Mouse (Mus musculus) erythroid progenitor cell, adult 5-6 weeks (primary cell): ENCODE measurements around the gene Fam210b. TPM values are rescaled to one million over a fixed set of nuclear protein-coding genes. Genes with fewer than 3 reads are reported as not detected.

Experiments used
- ATAC-seq: replicated peaks from 2 replicates; pipeline ENCODE4 v1.8.0; 2016; ENCODE audit warnings: moderate number of reproducible peaks, mild to moderate bottlenecking, moderate TSS enrichment, inconsistent platforms; ENCODE audit not compliant: poor library complexity, low FRiP score, severe bottlenecking
- total RNA-seq, 2 experiments: library from RNA; stranded (forward) in 1 of 2; stranded (reverse) in 1 of 2; fragments of 150-400 nt in 1 of 2; fragments of 186-747, 209-891 nt in 1 of 2; gene quantifications; 2 replicates each; pipeline versions ENCODE4 v1.2.3 to v1.2.4; 2015 to 2017; ENCODE audit warnings: low replicate concordance in 2 of 2

The Fam210b gene
- total RNA-seq, 2 experiments from 2014 or later, result 77.2 to 105 TPM

DNA sequence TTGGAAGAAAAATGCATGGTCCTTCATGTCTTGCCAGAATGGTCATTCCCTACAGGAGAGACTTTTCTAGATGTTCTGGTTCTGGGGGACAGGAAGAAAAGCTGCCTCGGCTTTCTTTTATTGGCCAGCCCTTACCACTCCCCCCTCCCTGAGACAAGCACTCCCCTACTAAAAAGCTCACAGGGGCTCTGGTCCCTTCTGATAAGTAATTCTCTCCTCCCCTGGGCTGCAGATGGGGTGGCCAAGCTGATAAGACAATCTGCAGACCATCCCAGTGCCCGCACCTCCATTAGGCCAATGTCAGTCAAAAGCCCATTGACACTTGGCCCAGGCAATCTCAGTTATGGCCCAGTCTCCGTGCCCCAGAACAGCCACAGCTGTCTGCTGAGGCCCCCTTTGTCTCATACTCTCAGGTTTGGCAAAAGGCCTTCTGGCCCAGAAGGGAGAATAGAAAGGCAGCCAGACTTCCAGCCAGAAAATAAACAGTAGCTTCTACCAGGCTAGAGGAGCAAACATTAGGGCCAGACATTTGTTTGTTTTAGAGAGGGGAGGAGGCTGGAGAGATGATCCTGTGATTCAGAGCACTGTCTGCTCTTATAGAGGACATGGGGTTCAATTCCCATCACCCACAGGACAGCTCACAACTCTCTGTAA is 3.1 kb downstream of the Fam210b start:
- ATAC-seq, result peak; percentile 69

DNA sequence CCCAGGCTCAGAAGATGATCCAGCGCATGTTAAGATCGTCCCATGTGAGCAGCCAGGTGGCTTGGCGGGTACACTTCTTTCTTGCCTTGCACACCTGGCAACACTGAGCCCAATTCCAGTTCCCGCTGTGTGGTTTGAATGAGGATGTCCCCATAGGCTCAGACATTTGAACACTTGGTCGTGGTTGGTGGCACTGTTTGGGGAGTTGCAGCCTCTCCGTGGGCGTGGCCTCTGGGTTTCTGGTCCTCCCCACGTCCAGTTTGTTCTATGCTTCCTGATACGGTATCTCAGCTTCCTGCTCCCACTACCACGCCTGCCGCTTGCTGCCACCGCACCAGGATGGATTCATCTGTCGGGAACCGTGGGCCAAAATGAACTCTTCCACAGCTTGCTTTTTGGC is 4.4 kb downstream of the Fam210b start:
- no peak for ATAC-seq

DNA sequence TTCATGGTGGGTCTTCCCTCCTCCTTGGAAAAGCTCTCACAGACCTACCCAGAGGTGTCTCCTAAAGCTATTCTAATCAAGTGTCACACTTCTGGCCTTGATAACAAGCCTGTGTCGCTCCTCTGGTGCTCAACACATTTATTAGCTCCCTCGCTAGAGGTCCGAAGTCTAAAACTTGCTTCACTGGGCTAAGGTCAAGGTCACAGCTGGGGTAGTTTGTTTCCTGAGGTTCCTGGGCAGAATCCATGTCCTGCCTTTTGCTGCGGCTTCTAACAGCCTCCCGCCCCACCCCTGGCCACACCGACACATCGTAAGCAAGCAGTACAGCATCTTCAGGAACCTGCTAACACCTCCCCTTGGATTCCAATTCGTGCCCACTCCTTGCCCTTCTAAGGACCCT is 5.4 kb downstream of the Fam210b start:
- ATAC-seq, result no peak

DNA sequence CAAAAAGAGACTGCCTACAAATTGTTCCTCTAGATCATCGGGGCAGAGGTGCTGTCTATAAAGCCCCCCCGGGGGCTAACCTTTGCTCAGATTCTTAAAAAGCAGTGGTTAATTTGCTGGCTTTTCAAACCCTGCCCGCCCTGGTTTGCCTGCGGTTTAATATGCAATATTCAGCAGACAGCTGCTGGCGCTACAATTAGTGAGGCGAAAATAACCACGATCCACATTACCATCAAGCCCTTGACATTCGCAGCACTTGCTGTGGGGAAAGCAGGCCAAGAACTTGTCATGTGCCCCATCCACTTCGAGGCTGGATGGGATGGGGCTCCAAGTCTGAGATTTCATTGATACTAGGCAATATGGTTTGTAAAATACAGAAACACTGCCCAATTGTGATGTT is 7.9 kb downstream of the Fam210b start:
- ATAC-seq, result no peak

DNA sequence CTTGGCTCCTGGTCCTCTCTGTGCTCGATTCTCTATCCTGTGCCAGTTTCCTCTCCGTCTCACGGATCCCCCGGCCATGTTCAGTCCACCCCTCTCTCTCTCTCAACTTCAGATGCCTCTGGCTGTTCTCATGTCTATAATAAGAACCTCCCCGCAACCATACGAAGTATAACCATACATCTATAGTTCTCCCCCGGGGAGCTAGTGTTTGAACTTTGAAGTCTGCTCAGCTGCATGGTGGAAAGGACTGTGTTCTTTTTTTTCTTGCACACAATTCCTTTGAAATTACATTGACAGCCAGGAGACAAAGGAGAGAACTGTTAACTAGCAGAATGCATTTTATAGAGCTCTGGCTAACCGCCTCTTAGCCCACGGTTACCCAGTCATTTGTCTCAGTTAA is 9.4 kb downstream of the Fam210b start:
- ATAC-seq, result no peak

DNA sequence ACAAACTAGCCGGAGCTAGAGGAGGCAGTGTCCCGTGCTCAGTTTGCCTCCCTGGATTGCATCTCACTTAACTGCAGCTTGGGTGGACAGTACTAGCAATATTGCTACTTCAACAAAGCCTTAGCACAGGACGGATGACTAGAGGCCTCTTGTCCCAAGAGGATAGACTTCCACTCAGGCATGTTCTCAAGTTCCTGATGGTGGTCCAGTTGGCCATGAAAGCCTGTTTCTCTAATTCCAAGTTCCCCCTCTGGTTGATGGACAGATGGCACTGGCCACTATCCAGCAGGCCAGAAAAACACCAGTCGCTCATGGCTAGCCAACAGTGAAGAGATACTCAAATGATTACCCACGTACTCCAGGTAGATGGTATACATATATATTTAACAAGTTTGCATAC is 10.5 kb downstream of the Fam210b start:
- peak; percentile 9; the same call in 1 of the 2 replicates for ATAC-seq

DNA sequence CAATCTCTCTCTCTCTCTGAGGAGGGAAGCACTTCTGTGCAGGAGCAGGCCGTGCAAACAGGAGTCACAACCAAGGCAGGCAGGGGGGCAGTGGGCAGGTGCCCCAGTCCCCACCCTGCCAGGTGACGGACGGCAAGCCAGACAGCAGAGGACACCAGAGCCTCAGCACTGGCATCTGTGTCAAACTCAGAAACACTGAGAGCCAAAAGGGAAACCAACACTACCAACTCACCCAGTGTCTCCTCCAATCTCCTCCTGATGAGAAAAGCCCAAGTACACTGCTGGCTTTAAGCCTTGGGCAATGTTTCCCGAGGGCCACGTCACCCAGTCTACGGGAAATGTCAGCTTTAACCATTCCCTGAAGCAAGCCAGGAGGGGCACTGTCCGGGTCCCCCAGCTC is 17.8 kb downstream of the Fam210b start:
- ATAC-seq, result no peak

DNA sequence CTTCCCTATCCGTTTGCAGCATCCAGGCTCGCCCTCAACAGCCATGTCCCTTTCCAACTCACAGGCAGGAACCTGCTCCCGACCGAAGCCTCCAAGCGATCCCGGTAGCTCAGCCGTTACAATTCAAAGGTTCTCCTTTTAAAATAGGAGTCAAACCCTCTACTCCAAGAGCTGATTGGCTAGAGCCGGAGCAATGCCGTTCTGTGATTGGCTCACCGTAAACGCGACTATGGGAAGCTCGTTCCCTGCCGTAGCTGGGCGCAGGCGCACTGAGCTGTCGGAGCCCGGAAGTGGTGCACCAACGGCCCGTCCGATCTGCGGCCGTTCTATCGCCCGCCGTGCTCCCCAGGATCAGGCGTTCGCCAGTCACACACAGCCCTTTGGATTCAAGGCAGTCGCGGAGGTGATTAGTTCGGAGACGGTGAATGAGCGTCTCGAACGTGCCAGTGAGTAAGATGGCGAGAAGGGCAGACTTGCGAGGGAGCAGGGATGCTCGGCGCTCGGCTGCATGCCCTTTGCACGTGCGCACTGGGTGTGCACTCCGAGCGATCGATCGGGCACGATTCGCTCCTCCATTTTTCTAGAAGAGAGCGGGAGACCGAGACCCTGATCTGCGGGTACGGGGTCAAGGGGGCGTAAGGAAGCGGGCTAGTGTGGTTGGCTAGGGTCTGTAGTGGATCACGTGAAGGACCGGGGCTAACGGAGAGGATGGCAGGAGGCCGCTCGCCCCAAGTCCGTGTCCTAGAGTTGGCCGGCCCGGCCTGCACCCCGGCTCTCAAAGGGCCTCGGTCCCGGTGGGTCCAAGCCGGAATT is 25.3 kb downstream of the Fam210b start, which contains the start of the genes Aurka and Cstf1:
TSS of gene Aurka (minus strand) at position 125 of the 813 bp plus-strand sequence.
TSS of gene Cstf1 (plus strand) at position 271 of the 813 bp plus-strand sequence.
- peak; percentile 94 for ATAC-seq

DNA sequence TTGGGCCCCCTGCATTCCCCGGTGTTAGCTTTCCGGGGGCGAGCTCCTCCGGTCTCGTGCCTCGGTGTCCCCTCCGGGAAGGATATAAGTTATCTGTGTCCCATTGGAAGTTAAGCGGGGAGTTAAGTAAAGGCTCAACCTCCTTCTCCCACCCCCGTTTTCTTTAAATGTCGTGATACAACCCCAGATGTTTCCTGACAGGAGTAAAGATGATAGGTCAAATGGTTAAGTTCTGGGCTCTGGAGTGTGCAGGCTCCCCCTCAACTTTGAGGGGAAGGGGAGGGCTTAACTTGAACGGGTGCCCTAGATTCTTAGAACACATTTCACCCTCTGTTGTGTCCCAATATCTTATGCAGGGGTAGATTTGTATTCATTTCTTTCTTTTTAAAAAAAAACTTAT is 25.9 kb downstream of the Fam210b start:
- no peak for ATAC-seq

DNA sequence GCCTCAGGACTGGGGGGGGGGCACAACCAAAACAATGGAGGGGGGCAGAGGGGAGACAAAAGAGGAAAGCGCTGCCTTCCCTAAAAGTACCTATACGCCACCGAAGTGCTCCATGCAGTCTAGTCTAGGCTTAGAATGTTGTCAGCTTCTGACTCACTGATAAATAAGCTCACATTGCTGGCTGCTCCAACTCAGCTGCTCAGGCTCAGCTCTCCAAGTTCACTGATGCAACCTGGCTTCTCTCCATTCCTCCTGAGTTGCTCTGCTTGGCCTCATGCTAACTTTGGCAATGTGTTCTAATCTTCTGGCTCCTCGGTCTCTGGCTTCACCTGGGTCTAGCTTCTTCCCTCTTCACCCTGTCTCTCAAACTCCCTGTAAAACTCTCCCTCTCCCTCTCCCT is 31.2 kb downstream of the Fam210b start:
- ATAC-seq, result no peak

DNA sequence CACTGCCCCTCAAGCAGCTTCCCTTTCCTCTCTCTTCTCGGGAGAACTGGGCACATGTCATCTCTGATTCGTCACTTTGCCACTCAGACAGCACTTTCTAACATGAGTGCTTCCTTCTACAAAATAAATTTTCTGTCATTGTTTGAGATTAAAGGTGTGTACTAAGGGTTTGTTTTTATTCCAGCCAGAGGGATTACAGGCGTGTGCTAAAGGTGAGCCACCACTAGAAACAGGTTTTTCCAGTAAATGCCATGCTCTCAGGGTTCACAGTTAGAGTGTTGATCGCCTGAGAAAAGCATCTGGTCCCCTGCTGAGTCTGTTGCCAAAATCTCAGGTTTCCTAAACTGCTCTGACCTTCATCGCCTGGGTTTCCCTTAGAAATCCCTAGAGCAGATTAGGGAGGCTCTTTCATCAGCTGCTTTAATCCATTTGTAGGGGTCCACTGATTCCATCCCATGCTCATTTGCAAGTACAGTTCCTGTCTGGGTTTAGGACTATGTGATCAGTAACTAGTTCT is 31.7 kb downstream of the Fam210b start:
- ATAC-seq, result no peak

DNA sequence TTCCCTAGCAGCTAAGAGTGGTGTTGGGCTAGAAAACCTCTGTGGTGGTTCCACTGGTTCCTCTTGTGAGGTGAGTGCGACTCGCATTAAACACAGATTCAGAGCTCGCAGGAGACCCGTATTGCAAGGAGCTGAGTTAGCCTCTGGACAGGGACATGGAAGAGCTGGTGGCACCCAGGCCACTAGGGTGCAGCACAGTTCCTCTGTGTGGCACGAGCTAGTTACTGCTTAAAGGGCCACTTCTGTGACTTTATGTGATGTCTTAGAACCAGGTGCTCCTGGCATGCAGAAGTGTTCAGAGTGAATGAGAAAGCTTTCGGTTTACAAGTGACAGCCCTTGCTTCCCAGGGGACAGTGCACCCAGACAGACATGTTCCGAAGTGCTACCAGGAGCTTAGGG is 33.0 kb downstream of the Fam210b start:
- no peak for ATAC-seq

DNA sequence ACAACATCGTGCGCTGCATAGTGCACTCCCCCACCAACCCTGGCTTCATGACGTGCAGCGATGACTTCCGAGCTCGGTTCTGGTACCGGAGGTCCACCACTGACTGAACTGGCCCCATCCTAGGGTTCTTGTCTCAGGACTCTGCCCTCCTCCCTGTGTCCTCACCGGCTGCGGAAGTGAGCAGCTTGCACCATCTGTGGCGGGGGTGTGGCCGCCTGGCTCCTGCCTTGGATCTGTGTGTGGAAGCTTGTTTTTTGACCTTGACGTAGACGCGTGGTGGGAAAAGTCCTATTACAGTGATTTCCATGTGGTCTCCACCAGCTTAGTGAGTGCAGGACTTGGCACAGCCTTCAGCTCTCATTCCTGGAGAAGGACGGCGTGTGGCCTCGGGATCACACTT is 35.1 kb downstream of the Fam210b start:
- ATAC-seq, result no peak

DNA sequence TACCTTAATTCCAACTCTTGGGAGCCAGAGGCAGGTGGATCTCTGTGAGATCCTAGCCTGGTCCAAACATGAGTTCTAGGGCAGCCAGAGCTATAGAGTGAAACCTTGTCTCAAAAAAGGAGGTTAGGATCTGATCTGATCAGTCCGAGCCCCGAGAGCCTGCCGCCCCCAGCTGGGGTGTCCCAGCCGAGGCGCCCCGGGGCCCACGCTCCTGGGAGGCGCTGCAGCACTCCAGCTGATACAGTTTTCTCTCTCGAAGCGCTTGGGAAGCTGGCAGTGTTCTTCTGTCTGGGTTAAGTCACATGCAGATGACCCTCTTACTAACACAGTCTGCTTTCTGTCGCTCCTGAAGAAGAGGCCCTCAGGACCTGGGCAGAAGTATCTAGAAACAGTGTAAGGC is 36.0 kb downstream of the Fam210b start:
- ATAC-seq, result no peak

DNA sequence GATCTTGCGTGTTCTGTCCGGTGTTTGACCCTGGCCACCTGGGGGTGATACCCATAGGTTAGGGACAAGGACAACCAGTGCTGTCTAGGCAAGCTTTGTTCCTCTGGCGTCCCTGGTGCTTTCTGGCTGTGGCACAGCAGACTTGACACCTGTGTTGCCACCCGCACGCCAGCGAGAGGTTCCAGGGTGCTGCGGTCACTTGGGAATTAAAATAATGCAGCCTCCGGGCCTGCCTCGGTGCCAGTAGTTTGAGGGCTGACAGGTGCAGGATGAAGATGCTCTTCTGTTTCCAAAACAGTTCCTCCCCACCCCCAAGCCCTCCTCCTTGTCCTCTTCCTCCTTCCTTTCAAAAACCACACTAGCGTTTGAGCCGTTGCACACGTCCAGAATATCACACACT is 36.5 kb downstream of the Fam210b start:
- no peak for ATAC-seq

DNA sequence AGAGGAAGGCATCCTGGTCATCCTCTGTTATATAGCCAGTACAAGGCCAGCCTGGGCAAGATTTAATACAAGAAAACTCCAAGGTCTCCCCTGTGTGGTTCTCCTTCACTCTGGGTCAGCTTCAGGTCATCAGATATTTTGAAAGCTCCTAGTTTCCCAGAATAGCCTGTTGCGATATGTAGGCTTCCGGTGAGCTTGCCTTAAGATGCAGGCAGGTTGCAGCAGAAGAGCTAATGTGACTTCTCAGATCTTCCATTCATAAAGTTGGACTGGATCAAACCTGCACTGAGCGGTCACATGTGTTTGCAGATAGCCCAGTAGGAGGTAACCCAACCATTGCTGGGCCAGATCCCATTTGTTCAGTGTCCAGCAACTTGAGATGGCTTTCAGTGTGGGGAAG is 39.4 kb downstream of the Fam210b start:
- no peak for ATAC-seq

DNA sequence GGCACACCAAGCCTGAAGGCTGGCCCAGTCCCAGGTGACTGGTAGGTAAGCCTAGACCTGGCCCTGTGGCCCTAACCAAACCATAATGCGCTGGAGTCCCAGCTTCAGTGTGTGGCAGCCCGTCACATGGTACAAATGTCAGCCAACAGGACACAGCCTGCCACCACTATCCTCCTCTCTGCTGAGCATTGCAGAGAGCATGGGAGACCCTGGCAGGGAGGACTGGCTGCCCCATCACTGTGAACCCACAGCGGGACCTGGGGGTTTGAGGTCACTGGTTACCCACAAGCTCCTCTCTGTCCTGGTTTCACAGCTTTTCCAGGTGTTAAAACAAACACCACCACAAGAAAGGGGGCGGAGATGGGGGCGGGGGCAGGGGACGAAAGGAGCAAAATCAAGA is 45.0 kb downstream of the Fam210b start:
- no peak for ATAC-seq

DNA sequence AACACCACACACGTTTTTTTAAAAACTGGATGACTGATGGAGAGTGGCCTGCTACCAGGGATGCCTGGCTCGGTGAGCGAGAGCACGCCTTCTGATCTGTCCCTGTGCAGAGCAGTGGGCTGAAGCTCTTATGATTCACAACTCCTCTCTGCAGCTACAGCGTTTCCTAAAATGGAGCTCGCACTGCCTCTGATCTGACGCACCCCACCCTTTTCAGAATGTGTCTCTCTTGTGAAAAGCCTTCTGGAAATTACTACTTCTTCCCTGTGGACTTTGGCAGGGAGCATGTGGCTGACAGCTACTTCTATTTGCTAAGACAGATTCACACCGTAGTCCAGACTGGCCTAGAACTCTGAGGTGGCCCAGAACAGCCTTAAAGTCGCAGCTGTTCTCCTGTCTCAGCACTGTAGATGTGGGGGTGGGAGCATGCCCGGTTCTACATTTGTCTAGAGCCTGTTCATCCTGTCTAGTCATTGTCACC is 46.7 kb downstream of the Fam210b start:
- no peak for ATAC-seq

DNA sequence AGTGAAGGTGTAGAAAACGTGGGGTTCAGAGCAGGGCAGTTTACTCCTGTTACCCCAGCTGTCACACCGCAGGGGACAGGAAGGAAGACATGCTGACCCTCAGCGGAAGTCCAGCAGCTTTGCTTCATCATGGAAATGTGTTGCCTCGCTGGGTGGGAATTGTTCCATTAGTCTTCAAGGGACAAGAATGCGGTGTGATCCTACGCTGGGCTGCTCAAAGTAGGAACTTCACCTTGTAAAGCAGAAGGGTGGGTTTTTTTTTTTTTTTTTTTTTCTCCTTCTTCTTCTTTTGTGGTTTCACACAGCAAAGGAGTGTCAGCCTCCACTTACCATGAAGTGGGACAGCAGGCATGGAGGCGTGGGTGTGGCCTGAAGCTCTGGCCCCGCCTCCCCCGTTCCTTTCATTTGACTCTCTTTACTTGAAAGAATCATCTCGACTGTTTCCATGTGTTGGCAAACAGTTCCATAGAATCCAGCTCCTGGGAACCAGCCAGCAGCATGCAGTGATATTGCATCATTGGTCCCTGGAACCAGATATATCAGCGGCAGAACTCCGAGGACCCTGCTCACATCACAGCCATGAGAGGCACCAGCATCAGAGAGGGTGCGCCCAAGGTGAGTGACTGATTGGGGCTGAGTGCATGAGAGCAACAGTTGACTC is 48.2 kb downstream of the Fam210b start, which contains the start of gene Cass4:
TSS of gene Cass4 (plus strand) at position 404 of the 661 bp plus-strand sequence.
- ATAC-seq, result peak; percentile 69; the same call in 1 of the 2 replicates

DNA sequence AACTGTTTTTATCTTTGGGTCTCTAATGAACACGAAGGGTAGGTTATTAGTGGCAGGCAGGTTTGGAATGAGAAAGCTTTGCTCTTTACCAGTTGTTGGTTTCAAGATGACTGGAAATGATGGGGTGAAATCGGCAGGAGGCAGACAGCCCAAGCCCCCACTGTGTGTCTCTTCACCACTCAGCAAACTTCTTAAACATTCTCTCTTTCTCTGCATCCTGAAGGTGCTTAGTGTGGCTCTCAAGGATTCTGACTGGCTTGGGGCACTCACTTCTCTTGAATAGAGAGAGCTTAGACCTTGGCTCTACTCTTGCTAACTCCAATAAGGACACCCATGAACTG is 48.7 kb downstream of the Fam210b start:
- ATAC-seq, result no peak
